Mouse (Mus musculus) embryonic fibroblast, embryonic 13.5 days (primary cell): ENCODE measurements around the gene Pde4a.

Experiments used
- CTCF ChIP-seq: IDR thresholded peaks from 2 replicates; pipeline ENCODE4 v1.5.1; 2011; ENCODE audit warnings: mild to moderate bottlenecking, control low read depth, low read length, moderate library complexity, borderline replicate concordance; ENCODE audit not compliant: insufficient read depth
- POLR2A ChIP-seq: IDR thresholded peaks from 2 replicates; pipeline ENCODE4 v1.6.1; 2011; ENCODE audit warnings: low read depth, mild to moderate bottlenecking, control low read depth, low read length, moderate library complexity

GRCm38 (mm10) chr9:21125502-21126258, 39.8 kb upstream of the Pde4a start:
- TF ChIP-seq CTCF (no peak), POLR2A (no peak)
